Mouse (Mus musculus) myocyte (in vitro differentiated cells): Measurements from ENCODE around the gene Gprc5c.

Experiments used
- CEBPB ChIP-seq: IDR thresholded peaks from 2 replicates; pipeline ENCODE4 v1.6.1; 2011; ENCODE audit warnings: mild to moderate bottlenecking, moderate library complexity; ENCODE audit not compliant: poor library complexity, insufficient read depth, severe bottlenecking
- E2F4 ChIP-seq: IDR thresholded peaks from one replicate; pipeline ENCODE4 v1.6.1; 2011; ENCODE audit warnings: mild to moderate bottlenecking, control low read depth, moderate library complexity; ENCODE audit not compliant: insufficient read depth
- MAX ChIP-seq: IDR thresholded peaks from one replicate; pipeline ENCODE4 v1.6.1; 2011; ENCODE audit warnings: low read depth, mild to moderate bottlenecking, control low read depth
- MYOG ChIP-seq, 3 experiments: IDR thresholded peaks; one replicate each; pipeline ENCODE4 v1.6.1; 2011; ENCODE audit warnings: control low read depth in 2 of 3, low read depth in 2 of 3, mild to moderate bottlenecking in 2 of 3; ENCODE audit not compliant: insufficient read length in 2 of 3, control insufficient read depth in 1 of 3, insufficient read depth in 1 of 3
- POLR2A ChIP-seq: IDR thresholded peaks from one replicate; pipeline ENCODE4 v1.6.1; 2011; ENCODE audit warnings: low read depth, mild to moderate bottlenecking, control low read depth, moderate library complexity; ENCODE audit not compliant: insufficient read length
- SRF ChIP-seq: IDR thresholded peaks from one replicate; pipeline ENCODE4 v1.6.1; 2011; ENCODE audit warnings: low read depth; ENCODE audit not compliant: control insufficient read depth, insufficient read length
- TCF12 ChIP-seq: IDR thresholded peaks from one replicate; pipeline ENCODE4 v1.6.1; 2011; ENCODE audit warnings: mild to moderate bottlenecking, control low read depth; ENCODE audit not compliant: poor library complexity, insufficient read depth, severe bottlenecking
- USF1 ChIP-seq: IDR thresholded peaks from one replicate; pipeline ENCODE4 v1.6.1; 2011; ENCODE audit warnings: low read depth, mild to moderate bottlenecking, control low read depth, moderate library complexity

DNA sequence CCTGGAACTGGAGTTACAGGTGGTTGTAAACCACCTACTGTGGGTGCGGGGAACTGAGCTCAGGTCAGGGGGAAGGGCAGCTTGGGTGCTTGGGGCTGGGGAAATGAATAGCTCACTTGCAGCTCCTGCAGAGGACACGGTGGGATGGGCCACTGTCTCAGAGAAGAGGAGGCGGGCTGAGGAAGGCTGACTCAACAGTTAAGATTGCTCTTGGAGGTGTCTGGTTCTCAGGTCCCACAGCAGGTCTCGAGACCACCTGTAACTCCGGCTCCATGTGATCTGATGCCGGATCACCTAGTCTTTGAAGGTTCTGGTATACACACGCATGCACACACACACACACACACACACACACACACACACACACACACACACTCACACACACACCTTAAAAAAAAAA is 25.2 kb downstream of the Gprc5c start:
- TF ChIP-seq POLR2A = no peak
- TF ChIP-seq MYOG (IDR thresholded peaks at IDR 0.05; ENCODE audit: control insufficient read depth in 1 of 3, insufficient read depth in 1 of 3, insufficient read length in 2 of 3, low read depth in 2 of 3) = no peak
- no peak for TF ChIP-seq TCF12
- TF ChIP-seq USF1 = no peak
- no peak for TF ChIP-seq MAX
- TF ChIP-seq CEBPB = no peak
- TF ChIP-seq SRF = no peak
- TF ChIP-seq E2F4 = no peak
